Mouse (Mus musculus) heart, postnatal 14 days (tissue): ENCODE measurements around the gene Ly6g5b. TPM values are rescaled to one million over a fixed set of nuclear protein-coding genes. Genes with fewer than 3 reads are reported as not detected.
A peak's percentile ranks its signal among the peaks of the same experiment; 100 is the strongest.

Experiments
- DNase-seq, 2 experiments: peaks; one replicate each; pipeline ENCODE4 v3.0.0; 2021 to 2022
- intact Hi-C: fragments of 180-260 bp; cut with DNase I; formaldehyde crosslinking; loops from one replicate; pipeline ENCODE4 v1.15.1; 2025
- total RNA-seq, 2 experiments: library from RNA; stranded (reverse); gene quantifications; 2 replicates each; pipeline ENCODE4 v1.2.3; 2021

Ly6g5b gene
- total RNA-seq, 2 experiments from 2014 or later, result 0.41 TPM; not detected in 1

DNA sequence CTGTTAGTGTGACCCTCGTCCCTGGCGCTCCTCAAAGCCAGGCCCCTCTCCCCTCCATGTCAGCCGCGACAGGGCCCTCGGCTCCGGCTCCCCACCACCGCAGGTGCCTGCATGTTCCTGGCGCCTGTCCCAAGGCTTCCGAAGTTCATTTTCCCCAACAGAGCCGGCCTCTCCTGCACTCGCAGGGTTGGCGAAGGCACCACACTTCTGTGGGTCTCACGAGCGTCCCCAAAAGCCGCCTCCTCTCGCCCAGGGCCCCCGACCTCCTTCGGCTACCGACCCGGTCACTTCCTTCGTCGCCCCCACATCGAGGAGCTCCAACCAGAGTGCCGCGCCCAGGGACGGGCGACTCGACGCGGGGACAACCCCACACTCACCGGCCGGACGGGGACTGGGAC, 5.5 kb upstream of the Ly6g5b start:
- DNase-seq, result peak; percentile 44 to 48

GRCm38 (mm10) chr17:35111774-35112173, 3.5 kb downstream of the Ly6g5b start:
- intact Hi-C loops, result no loop called here
- no peak for DNase-seq

More for the DNA sequence above, 5.5 kb upstream of the Ly6g5b start:
- intact Hi-C loops, result no loop called here

GRCm38 (mm10) chr17:35108097-35108496, 7.1 kb downstream of the Ly6g5b start, which contains the start of gene Ly6g5c:
TSS of gene Ly6g5c (plus strand) at chr17:35108279.
- intact Hi-C loops, result no loop called here
- no peak for DNase-seq

- intact Hi-C loops, result loop anchor here (1.0 kb wide), 1 partner anchor 85 kb away; no protein-coding TSS in a partner anchor
- no peak for DNase-seq
These were observed 8.7 kb downstream of the Ly6g5b start for GRCm38 (mm10) chr17:35106522-35106921.

- intact Hi-C loops, result loop anchor here (1.0 kb wide), 1 partner anchor 85 kb away; no protein-coding TSS in a partner anchor
- DNase-seq, result peak; percentile 40 to 44
These were observed 9.4 kb downstream of the Ly6g5b start for GRCm38 (mm10) chr17:35105740-35106389.

DNA sequence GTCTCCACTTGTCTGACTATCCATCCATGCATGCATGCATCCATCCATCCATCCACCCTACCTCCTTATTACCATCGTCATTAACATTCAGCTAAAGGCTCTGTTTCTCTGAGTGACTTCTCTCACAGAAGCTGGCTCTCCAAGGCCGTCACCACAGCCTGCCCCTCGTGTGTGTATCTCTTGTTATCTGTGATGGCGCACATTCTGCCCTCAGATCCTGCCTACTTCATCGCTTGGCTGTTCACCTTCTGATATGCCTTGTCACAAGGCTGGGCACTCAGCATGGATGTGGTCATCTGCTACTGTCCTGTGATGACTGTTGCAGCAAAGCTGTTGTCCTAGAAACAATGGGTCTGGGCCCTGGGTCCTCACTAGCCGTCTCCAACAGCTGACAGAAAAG, 10.5 kb downstream of the Ly6g5b start:
- no peak for DNase-seq
- intact Hi-C loops, result no loop called here

- intact Hi-C loops, result no loop called here
These were observed 11.1 kb downstream of the Ly6g5b start for GRCm38 (mm10) chr17:35104079-35104478.

GRCm38 (mm10) chr17:35103221-35103690, 12.0 kb downstream of the Ly6g5b start:
- intact Hi-C loops, result no loop called here
- DNase-seq, result no peak

More at GRCm38 (mm10) chr17:35104079-35104478, 11.1 kb downstream of the Ly6g5b start:
- no peak for DNase-seq

DNA sequence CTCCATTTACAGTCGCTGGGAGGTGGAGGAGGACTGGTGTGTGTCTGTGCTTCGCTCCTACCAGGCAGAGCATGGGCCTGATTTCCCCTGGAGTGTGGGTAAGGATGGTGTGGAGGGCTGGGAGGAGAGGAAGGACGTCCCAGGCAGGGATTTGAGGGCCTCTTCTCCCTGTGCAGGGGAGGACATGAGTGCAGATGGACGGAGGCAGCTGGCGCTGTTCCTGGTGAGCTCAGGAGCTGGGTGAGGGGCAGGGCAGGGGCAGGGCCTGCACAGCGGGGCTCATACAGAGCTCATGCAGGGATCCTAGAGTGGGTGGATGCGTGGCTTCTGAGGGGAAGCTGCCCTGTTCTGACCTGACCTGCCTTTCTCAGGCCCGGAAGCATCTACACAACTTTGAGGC, 12.9 kb downstream of the Ly6g5b start:
- intact Hi-C loops, result no loop called here
- DNase-seq, result no peak

GRCm38 (mm10) chr17:35101161-35101560, 14.1 kb downstream of the Ly6g5b start:
- intact Hi-C loops, result no loop called here
- DNase-seq, result no peak

GRCm38 (mm10) chr17:35100196-35100765, 14.9 kb downstream of the Ly6g5b start:
- intact Hi-C loops, result no loop called here
- DNase-seq, result no peak

GRCm38 (mm10) chr17:35097164-35097655, 18.0 kb downstream of the Ly6g5b start:
- intact Hi-C loops, result no loop called here
- no peak for DNase-seq

GRCm38 (mm10) chr17:35096597-35096996, 18.6 kb downstream of the Ly6g5b start:
- no peak for DNase-seq
- intact Hi-C loops, result no loop called here

DNA sequence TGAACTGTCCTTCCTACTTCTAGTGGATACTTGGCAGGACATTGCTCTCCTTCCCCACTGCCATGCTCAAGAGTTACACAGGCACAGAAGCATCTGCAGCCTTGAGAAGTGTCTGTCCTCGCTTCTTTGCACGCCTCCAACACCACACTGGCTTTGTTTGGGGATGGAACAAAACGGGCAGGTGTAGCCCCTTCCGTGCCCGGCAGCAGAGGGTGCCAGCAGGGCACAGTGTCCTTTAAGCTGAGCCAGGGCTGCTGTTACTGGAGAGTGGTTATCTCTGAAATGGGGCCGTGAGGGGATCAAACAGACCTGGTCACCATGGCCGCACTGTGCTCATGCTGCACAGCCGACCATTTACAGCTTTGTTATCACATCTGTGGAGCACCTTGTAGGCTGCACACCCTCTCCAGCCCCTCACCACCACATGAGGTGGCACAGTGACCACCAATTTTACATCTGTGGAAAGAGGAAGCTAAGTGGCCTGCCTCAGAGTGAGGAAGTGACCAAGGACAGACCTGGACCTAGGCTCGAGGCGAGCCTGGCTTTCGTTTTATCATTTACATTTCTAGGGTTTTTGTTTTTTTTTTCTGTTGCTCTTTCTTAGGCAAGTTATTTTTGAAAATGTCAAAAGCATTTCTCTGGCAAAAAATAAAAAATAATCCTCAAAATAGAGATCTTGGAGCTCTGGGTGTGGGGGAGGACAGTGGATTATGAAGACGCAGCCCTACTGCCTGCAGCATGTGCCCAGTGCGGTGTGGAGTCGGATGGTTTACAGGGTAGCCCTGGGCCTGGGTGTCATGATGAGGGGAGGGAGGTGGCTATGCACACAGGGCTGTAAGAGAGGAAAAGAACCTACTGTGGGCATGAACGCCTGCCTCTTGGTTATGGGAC, 20.5 kb downstream of the Ly6g5b start:
- intact Hi-C loops, result no loop called here
- DNase-seq, result no peak

DNA sequence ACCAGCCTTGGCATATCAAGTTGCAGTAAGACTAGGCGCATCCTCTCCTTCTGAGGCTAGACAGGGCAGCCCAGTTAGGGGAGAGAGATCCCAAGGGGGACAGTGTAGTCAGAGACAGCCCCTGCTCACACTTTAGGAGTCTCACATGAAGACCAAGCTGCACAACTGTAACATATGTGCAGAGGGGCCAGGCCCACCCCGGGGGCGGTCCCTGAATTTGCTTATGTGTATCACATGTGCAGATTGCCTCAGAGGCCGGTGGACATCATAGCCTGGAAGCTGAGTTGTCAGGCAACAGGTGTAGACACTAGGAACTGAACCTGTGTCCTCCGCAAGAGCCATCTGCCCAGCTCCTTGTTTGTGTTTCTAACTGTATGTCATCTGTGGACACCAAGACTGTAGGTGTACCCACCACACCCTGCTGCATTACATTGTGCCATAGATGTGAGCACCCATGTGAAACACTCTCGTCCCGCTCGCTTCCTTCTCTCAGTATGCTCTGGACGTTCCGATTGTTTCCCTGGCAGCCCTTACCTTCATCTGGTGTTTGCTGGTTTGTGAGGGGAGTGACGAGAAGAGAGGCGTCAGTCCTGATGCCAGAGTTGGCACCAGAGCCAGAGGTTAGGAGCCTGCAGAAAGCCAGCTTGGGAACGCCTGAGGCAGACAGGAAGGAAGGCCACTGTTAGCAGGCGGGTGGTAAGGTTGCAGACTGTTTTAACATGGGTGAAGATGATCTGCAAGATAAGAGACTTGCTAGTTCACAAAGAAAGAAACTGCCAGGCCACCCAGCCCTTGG, 22.6 kb downstream of the Ly6g5b start:
- intact Hi-C loops, result no loop called here
- DNase-seq, result no peak

DNA sequence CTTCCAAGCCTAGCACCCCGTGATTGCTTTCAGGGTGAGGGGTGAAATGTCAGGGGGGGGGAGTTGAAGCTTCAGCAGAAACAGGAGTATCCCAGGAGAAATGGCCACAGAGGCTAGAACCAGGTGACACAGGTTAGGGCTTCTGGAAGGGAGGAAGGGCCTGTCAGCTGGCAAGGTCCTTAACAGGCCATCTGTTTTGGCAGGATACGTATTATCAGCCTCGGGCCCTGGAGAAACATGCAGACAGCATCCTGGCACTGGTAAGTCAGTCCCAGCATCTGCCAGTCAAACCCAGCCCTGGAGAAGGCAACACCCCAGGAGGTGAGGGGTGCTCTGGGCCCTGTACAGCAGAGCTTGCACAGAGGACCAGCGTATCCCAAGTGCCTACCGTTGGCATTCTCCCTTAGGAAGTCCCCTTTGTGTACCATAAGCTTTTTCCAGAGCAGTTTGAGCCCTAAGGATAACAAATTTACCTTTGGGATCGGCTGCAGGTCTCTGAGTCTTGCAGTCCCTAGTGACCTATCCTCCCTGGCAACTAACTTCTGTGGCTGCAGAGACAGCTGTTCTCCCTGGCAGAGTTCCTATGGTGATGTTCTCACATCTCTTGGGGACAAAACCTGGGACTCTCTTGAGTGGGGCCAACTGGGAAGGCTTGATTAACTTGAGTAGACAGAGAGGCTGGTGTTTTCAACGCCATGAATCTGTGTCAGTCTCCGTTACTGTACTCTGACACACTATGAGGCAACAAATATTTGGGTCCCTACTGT, 24.9 kb downstream of the Ly6g5b start:
- intact Hi-C loops, result no loop called here
- peak in 1 of 2 experiments; percentile 40 for DNase-seq

- intact Hi-C loops, result no loop called here
- peak; percentile 95 to 96 for DNase-seq
These were observed 26.2 kb downstream of the Ly6g5b start, which contains the start of gene Abhd16a for GRCm38 (mm10) chr17:35088825-35089644. TSS of gene Abhd16a (plus strand) at chr17:35089263.

DNA sequence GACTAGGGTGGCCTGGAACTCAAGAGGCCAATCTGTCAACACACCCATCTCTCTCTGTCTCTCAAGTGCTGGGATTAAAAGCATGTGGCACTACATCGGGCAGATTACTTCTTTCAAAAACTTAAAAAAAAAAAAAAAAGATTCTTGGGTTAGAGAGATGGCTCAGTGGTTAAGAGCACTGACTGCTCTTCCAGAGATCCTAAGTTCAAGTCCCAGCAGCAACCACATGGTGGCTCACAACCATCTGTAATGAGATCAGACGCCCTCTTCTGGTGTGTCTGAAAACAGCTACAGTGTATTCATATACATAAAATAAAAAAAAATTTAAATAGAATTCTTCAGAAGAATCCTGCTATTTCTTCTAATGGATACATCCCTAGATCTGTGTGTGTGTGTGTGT, 27.1 kb downstream of the Ly6g5b start:
- intact Hi-C loops, result no loop called here
- DNase-seq, result no peak
